Mouse (Mus musculus) kidney, adult 2 months (tissue): ENCODE results near the gene Slc2a10.

Experiments
- CTCF ChIP-seq: fragments of 200-500 bp; conservative IDR thresholded peaks from 2 replicates; pipeline ENCODE4 v1.5.1; 2011; ENCODE audit warnings: low read depth, mild to moderate bottlenecking, control low read depth, low read length, moderate library complexity, mixed read lengths; ENCODE audit not compliant: insufficient read depth, insufficient read length
- POLR2A ChIP-seq: fragments of 200-500 bp; IDR thresholded peaks from one replicate; pipeline ENCODE4 v1.6.1; 2011; ENCODE audit warnings: low read depth, low read length, control low read depth

DNA sequence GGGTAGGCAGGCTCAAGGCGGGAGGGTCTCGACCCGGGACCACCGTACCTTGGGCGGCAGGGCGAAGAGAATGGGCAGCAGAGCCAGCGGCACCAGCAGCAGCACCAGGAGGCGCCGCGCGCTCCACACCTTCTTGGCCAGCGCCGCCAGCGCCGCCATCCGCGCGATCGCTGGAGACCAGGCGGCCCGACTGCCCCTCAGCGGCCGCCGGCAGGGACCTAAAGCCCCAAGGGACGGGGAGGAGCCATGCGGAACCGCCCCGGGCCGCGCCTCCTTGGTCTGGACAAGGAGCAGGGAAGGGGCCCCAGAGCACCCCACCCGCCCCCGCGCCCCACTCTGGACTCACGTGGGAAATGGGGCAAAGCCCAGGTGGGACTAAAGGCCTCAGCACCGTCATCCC lies 30.6 kb upstream of the Slc2a10 start, which contains the start of gene Slc13a3:
- TF ChIP-seq POLR2A (peak; percentile 52), CTCF (no peak)
